Mouse (Mus musculus): ENCODE measurements at regions not wholly inside any gene's neighbourhood (a gene's known extent, or its start where the extent isn't known, plus 50 kb on each side); places are given as distances from the start of the nearest gene placed in this dataset.

- Histone ChIP-seq H3K36me3 (no peaks in the 10 kb centered on the region), H3K27me3 (no peaks in the 10 kb centered on the region), H3K27ac (no peak overlapping the region), H3K4me1 (peaks cover 17% of the 10 kb centered on the region; the same call in 1 of the 2 replicates), H3K4me2 (no peak overlapping the region), H3K9me3 (no peaks in the 10 kb centered on the region), H3K9ac (no peak overlapping the region), H3K4me3 (no peak overlapping the region)
- ATAC-seq (ENCODE audit: borderline replicate concordance, extremely low read depth, low FRiP score, low TSS enrichment), result no peak
These were observed 75.0 kb downstream of the Lbh start for GRCm38 (mm10) chr17:72993134-72993533.

GRCm38 (mm10) chr17:72993626-72994025 lies 75.5 kb downstream of the Lbh start:
- Histone ChIP-seq H3K9me3 (no peaks in the 10 kb centered on the region), H3K27ac (no peak overlapping the region), H3K4me3 (no peak overlapping the region), H3K4me1 (peaks cover 17% of the 10 kb centered on the region; the same call in 1 of the 2 replicates), H3K27me3 (no peaks in the 10 kb centered on the region), H3K9ac (no peak overlapping the region), H3K36me3 (no peaks in the 10 kb centered on the region), H3K4me2 (no peak overlapping the region)
- 53% methylated on average over 7 of the region's 7 CpGs for WGBS
- no peak for ATAC-seq (ENCODE audit: borderline replicate concordance, extremely low read depth, low FRiP score, low TSS enrichment)

- no peak overlapping the region for H3K9ac ChIP-seq
- H3K4me1 ChIP-seq, result peaks cover 17% of the 10 kb centered on the region; the same call in 1 of the 2 replicates
- no peaks in the 10 kb centered on the region for H3K27me3 ChIP-seq
- H3K4me3 ChIP-seq, result no peak overlapping the region
- no peaks in the 10 kb centered on the region for H3K9me3 ChIP-seq
- no peak overlapping the region for H3K27ac ChIP-seq
- WGBS, result 56% methylated on average over 7 of the region's 7 CpGs
- H3K36me3 ChIP-seq, result no peaks in the 10 kb centered on the region
- ATAC-seq (ENCODE audit: borderline replicate concordance, extremely low read depth, low FRiP score, low TSS enrichment), result no peak
- no peak overlapping the region for H3K4me2 ChIP-seq
These were observed 78.4 kb downstream of the Lbh start for GRCm38 (mm10) chr17:72996539-72996938.

- peak; percentile 62; the same call in 1 of the 2 replicates for ATAC-seq (ENCODE audit: borderline replicate concordance, extremely low read depth, low FRiP score, low TSS enrichment)
- H3K36me3 ChIP-seq, result no peaks in the 10 kb centered on the region
- H3K9ac ChIP-seq, result no peak overlapping the region
- no peak overlapping the region for H3K4me2 ChIP-seq
- H3K4me3 ChIP-seq, result no peak overlapping the region
- 17% methylated on average over 5 of the region's 5 CpGs for WGBS
- H3K27ac ChIP-seq, result no peak overlapping the region
- H3K4me1 ChIP-seq, result peaks cover 17% of the 10 kb centered on the region; the same call in 1 of the 2 replicates
- no peaks in the 10 kb centered on the region for H3K9me3 ChIP-seq
- H3K27me3 ChIP-seq, result no peaks in the 10 kb centered on the region
These were observed 79.3 kb downstream of the Lbh start for GRCm38 (mm10) chr17:72997301-72997921.

- Histone ChIP-seq H3K27ac (no peak overlapping the region), H3K4me2 (no peak overlapping the region), H3K4me3 (no peak overlapping the region), H3K4me1 (peaks cover 10% of the 10 kb centered on the region), H3K36me3 (no peaks in the 10 kb centered on the region), H3K9ac (no peak overlapping the region), H3K27me3 (no peaks in the 10 kb centered on the region), H3K9me3 (no peaks in the 10 kb centered on the region)
- ATAC-seq (ENCODE audit: borderline replicate concordance, extremely low read depth, low FRiP score, low TSS enrichment), result no peak
- 52% methylated on average over 9 of the region's 9 CpGs for WGBS
These were observed 87.0 kb downstream of the Lbh start for GRCm38 (mm10) chr17:73005100-73005499.

GRCm38 (mm10) chr17:73008901-73009300 lies 90.8 kb downstream of the Lbh start:
- Histone ChIP-seq H3K4me1 (peaks cover 25% of the 10 kb centered on the region), H3K4me3 (no peak overlapping the region), H3K27ac (peak overlapping the region; percentile 88), H3K9me3 (no peaks in the 10 kb centered on the region), H3K36me3 (no peaks in the 10 kb centered on the region), H3K4me2 (no peak overlapping the region), H3K9ac (no peak overlapping the region), H3K27me3 (no peaks in the 10 kb centered on the region)
- no peak for ATAC-seq (ENCODE audit: borderline replicate concordance, extremely low read depth, low FRiP score, low TSS enrichment)
- WGBS, result 47% methylated on average over 4 of the region's 4 CpGs

GRCm38 (mm10) chr17:73009962-73010361 lies 91.9 kb downstream of the Lbh start:
- Histone ChIP-seq H3K4me2 (no peak overlapping the region), H3K4me1 (peaks cover 35% of the 10 kb centered on the region), H3K27me3 (no peaks in the 10 kb centered on the region), H3K4me3 (no peak overlapping the region), H3K9me3 (no peaks in the 10 kb centered on the region), H3K9ac (no peak overlapping the region), H3K27ac (peak overlapping the region; percentile 88), H3K36me3 (no peaks in the 10 kb centered on the region)
- WGBS, result 35% methylated on average over 4 of the region's 4 CpGs
- peak; percentile 76; the same call in 1 of the 2 replicates for ATAC-seq (ENCODE audit: borderline replicate concordance, extremely low read depth, low FRiP score, low TSS enrichment)

- H3K9me3 ChIP-seq, result no peaks in the 10 kb centered on the region
- H3K4me2 ChIP-seq, result no peak overlapping the region
- H3K4me1 ChIP-seq, result peaks cover 54% of the 10 kb centered on the region
- H3K36me3 ChIP-seq, result no peaks in the 10 kb centered on the region
- no peak overlapping the region for H3K27ac ChIP-seq
- H3K27me3 ChIP-seq, result no peaks in the 10 kb centered on the region
- 53% methylated on average over 6 of the region's 6 CpGs for WGBS
- H3K4me3 ChIP-seq, result no peak overlapping the region
- H3K9ac ChIP-seq, result no peak overlapping the region
- ATAC-seq (ENCODE audit: borderline replicate concordance, extremely low read depth, low FRiP score, low TSS enrichment), result no peak
These were observed 94.3 kb downstream of the Lbh start for GRCm38 (mm10) chr17:73012356-73012755.

- H3K4me1 ChIP-seq, result peaks cover 54% of the 10 kb centered on the region
- ATAC-seq (ENCODE audit: borderline replicate concordance, extremely low read depth, low FRiP score, low TSS enrichment), result no peak
- H3K9ac ChIP-seq, result no peak overlapping the region
- no peak overlapping the region for H3K4me3 ChIP-seq
- H3K27ac ChIP-seq, result no peak overlapping the region
- 64% methylated on average over 5 of the region's 5 CpGs for WGBS
- H3K36me3 ChIP-seq, result no peaks in the 10 kb centered on the region
- H3K9me3 ChIP-seq, result no peaks in the 10 kb centered on the region
- H3K4me2 ChIP-seq, result no peak overlapping the region
- H3K27me3 ChIP-seq, result no peaks in the 10 kb centered on the region
These were observed 94.8 kb upstream of the Lclat1 start for GRCm38 (mm10) chr17:73012954-73013353.

GRCm38 (mm10) chr17:73014090-73014853 lies 93.5 kb upstream of the Lclat1 start:
- H3K9ac ChIP-seq, result no peak overlapping the region
- peak; percentile 75 for ATAC-seq (ENCODE audit: borderline replicate concordance, extremely low read depth, low FRiP score, low TSS enrichment)
- H3K4me1 ChIP-seq, result peaks cover 48% of the 10 kb centered on the region
- no peaks in the 10 kb centered on the region for H3K9me3 ChIP-seq
- peak overlapping the region; percentile 31 for H3K27ac ChIP-seq
- no peaks in the 10 kb centered on the region for H3K36me3 ChIP-seq
- H3K4me3 ChIP-seq, result no peak overlapping the region
- WGBS, result 25% methylated on average over 9 of the region's 9 CpGs
- no peak overlapping the region for H3K4me2 ChIP-seq
- no peaks in the 10 kb centered on the region for H3K27me3 ChIP-seq

GRCm38 (mm10) chr17:73017173-73017572 lies 90.6 kb upstream of the Lclat1 start:
- peaks cover 41% of the 10 kb centered on the region for H3K4me1 ChIP-seq
- H3K27me3 ChIP-seq, result no peaks in the 10 kb centered on the region
- no peak overlapping the region for H3K9ac ChIP-seq
- H3K4me3 ChIP-seq, result no peak overlapping the region
- H3K9me3 ChIP-seq, result no peaks in the 10 kb centered on the region
- peak overlapping the region; percentile 81 for H3K27ac ChIP-seq
- H3K36me3 ChIP-seq, result no peaks in the 10 kb centered on the region
- WGBS, result 36% methylated on average over 5 of the region's 5 CpGs
- peak; percentile 50; the same call in 1 of the 2 replicates for ATAC-seq (ENCODE audit: borderline replicate concordance, extremely low read depth, low FRiP score, low TSS enrichment)
- H3K4me2 ChIP-seq, result no peak overlapping the region

GRCm38 (mm10) chr17:73022630-73023051 lies 85.1 kb upstream of the Lclat1 start:
- peak; percentile 97 for ATAC-seq (ENCODE audit: borderline replicate concordance, extremely low read depth, low FRiP score, low TSS enrichment)
- H3K4me3 ChIP-seq, result no peak overlapping the region
- H3K4me1 ChIP-seq, result peaks cover 19% of the 10 kb centered on the region
- WGBS, result 17% methylated on average over 8 of the region's 8 CpGs
- H3K27ac ChIP-seq, result peak overlapping the region; percentile 65
- H3K9me3 ChIP-seq, result no peaks in the 10 kb centered on the region
- no peaks in the 10 kb centered on the region for H3K27me3 ChIP-seq
- no peak overlapping the region for H3K9ac ChIP-seq
- no peaks in the 10 kb centered on the region for H3K36me3 ChIP-seq
- H3K4me2 ChIP-seq, result peak overlapping the region; percentile 6; the same call in 1 of the 2 replicates

Data from lung, embryonic 15.5 days (tissue).